ENCODE assay signal across 10 mouse cellular contexts in genomic region chr15:96132636-96133035, GRCm38 (mm10).
DNase-seq lines count a peak whose midpoint lies in the region; ATAC-seq and TF ChIP-seq lines count a peak whose summit lies in the region.
"Had no signal": no experiment of that assay in that cellular context is flagged by ENCODE, and none has a peak within 500 bp of the region (broad histone marks: within the 10 kb centered on the region; RNA-seq: fewer than 3 reads in every experiment).

No protein-coding gene starts in this region.

- no peak overlapping the region for H3K4me3 ChIP-seq in heart, embryonic 11.5 days (ENCODE audit: low read depth, low read length)
- H3K4me3 ChIP-seq in forebrain, embryonic 16.5 days (replicated peaks; ENCODE audit: low read length) = no peak overlapping the region
- no peak overlapping the region for H3K4me3 ChIP-seq in stomach, postnatal 0 days (ENCODE audit: low read depth, low read length)
- H3K4me3 ChIP-seq: embryonic facial prominence, embryonic 12.5 days had no signal

- H3K27me3 ChIP-seq in heart, embryonic 11.5 days (ENCODE audit: control insufficient read depth, insufficient read depth, low read length) = no peaks in the 10 kb centered on the region
- no peaks in the 10 kb centered on the region for H3K27me3 ChIP-seq in forebrain, embryonic 16.5 days (replicated peaks; ENCODE audit: control insufficient read depth, insufficient read depth, low read length)
- no peaks in the 10 kb centered on the region for H3K27me3 ChIP-seq in stomach, postnatal 0 days (ENCODE audit: control insufficient read depth, insufficient read depth, low read length)
- H3K27me3 ChIP-seq: embryonic facial prominence, embryonic 12.5 days had no signal

- H3K36me3 ChIP-seq in heart, embryonic 11.5 days (ENCODE audit: control insufficient read depth, insufficient read depth, low read length) = no peaks in the 10 kb centered on the region
- H3K36me3 ChIP-seq in forebrain, embryonic 16.5 days (ENCODE audit: control insufficient read depth, insufficient read depth) = no peaks in the 10 kb centered on the region
- H3K36me3 ChIP-seq in stomach, postnatal 0 days (ENCODE audit: control insufficient read depth, insufficient read depth, low read length) = no peaks in the 10 kb centered on the region
- H3K36me3 ChIP-seq: embryonic facial prominence, embryonic 12.5 days; G1E had no signal

- H3K9me3 ChIP-seq in heart, embryonic 11.5 days (replicated peaks; ENCODE audit: control insufficient read depth, low read length) = no peaks in the 10 kb centered on the region
- H3K9me3 ChIP-seq in forebrain, embryonic 16.5 days (ENCODE audit: control insufficient read depth, low read length) = no peaks in the 10 kb centered on the region
- H3K9me3 ChIP-seq in stomach, postnatal 0 days (ENCODE audit: control insufficient read depth, low read length) = no peaks in the 10 kb centered on the region
- H3K9me3 ChIP-seq: embryonic facial prominence, embryonic 12.5 days had no signal

- no peak overlapping the region for H3K27ac ChIP-seq in heart, embryonic 11.5 days (ENCODE audit: low read depth, low read length)
- no peak overlapping the region for H3K27ac ChIP-seq in forebrain, embryonic 16.5 days (ENCODE audit: low read length)
- no peak overlapping the region for H3K27ac ChIP-seq in stomach, postnatal 0 days (replicated peaks)
- H3K27ac ChIP-seq: embryonic facial prominence, embryonic 12.5 days had no signal

- 49% methylated on average over 3 of the region's 3 CpGs for WGBS in heart, embryonic 11.5 days (ENCODE audit: insufficient replicate concordance)
- 28% methylated on average over 3 of the region's 3 CpGs for WGBS in forebrain, embryonic 16.5 days
- 40% methylated on average over 3 of the region's 3 CpGs for WGBS in stomach, postnatal 0 days

- H3K9ac ChIP-seq in heart, embryonic 11.5 days (ENCODE audit: low read depth, low read length) = no peak overlapping the region
- no peak overlapping the region for H3K9ac ChIP-seq in forebrain, embryonic 16.5 days (replicated peaks; ENCODE audit: low read depth, low read length)
- no peak overlapping the region for H3K9ac ChIP-seq in stomach, postnatal 0 days (ENCODE audit: low read length)
- H3K9ac ChIP-seq: embryonic facial prominence, embryonic 12.5 days had no signal

- DNase-seq in heart, adult 11 months = peak; percentile 71
- DNase-seq in 3T3-L1 (ENCODE audit: low read depth, low spot score) = peak; percentile 46
- DNase-seq in left cerebral cortex, postnatal 25 days (ENCODE audit: low spot score in 2 of 2) = peak; percentile 21 to 53
- peak; percentile 16 for DNase-seq in stomach, postnatal 0 days (ENCODE audit: low spot score)

- TF ChIP-seq CTCF in stomach, postnatal 0 days (IDR thresholded peaks at IDR 0.05; ENCODE audit: low read depth) = no peak

- no peak for TF ChIP-seq EP300 in stomach, postnatal 0 days (optimal IDR thresholded peaks at IDR 0.05)

- intact Hi-C loops in left cerebral cortex, postnatal 25 days (cut with DNase I) = no loop called here

- H3K4me2 ChIP-seq in heart, embryonic 11.5 days = no peak overlapping the region
- no peak overlapping the region for H3K4me2 ChIP-seq in forebrain, embryonic 16.5 days (ENCODE audit: low read length)
- H3K4me2 ChIP-seq in stomach, postnatal 0 days (replicated peaks; ENCODE audit: low read depth) = no peak overlapping the region
- H3K4me2 ChIP-seq: embryonic facial prominence, embryonic 12.5 days had no signal

- no peak for ATAC-seq in heart, embryonic 11.5 days (replicated peaks; ENCODE audit: insufficient number of reproducible peaks, low FRiP score, low TSS enrichment)
- ATAC-seq in forebrain, embryonic 16.5 days = peak; percentile 83
- ATAC-seq in stomach, postnatal 0 days (ENCODE audit: low FRiP score, low TSS enrichment) = peak; percentile 69; the same call in 1 of the 2 replicates
- ATAC-seq in monocyte, adult 5-6 weeks (replicated peaks; ENCODE audit: insufficient number of reproducible peaks, low FRiP score, low TSS enrichment, poor library complexity, severe bottlenecking) = no peak
- no peak for ATAC-seq in activated CD4-positive, CD25-positive, alpha-beta regulatory T cell, adult 4 months

- peaks cover 9% of the 10 kb centered on the region for H3K4me1 ChIP-seq in heart, embryonic 11.5 days (ENCODE audit: control insufficient read depth, insufficient read depth, low read length)
- H3K4me1 ChIP-seq in forebrain, embryonic 16.5 days (replicated peaks; ENCODE audit: control insufficient read depth, insufficient read depth, low read length) = 0 out of 2 replicates have a peak, but pooled peaks cover 5% of the 10 kb centered on the region
- H3K4me1 ChIP-seq in stomach, postnatal 0 days (replicated peaks; ENCODE audit: control insufficient read depth, insufficient read depth) = peaks cover 2% of the 10 kb centered on the region; the same call in 1 of the 2 replicates

Comparison
In these comparisons a context has a peak if more than half of its experiments do, and no peak if none do; other contexts are left out.
1. DNase-seq: peak in every context shown above with its lines; median percentile 71 in heart, adult 11 months; 46 in 3T3-L1; 37 in left cerebral cortex, postnatal 25 days; 16 in stomach, postnatal 0 days.
2. ATAC-seq: peak in forebrain, embryonic 16.5 days (single experiment) and stomach, postnatal 0 days (single experiment); none in heart, embryonic 11.5 days (single experiment), monocyte, adult 5-6 weeks (single experiment) and activated CD4-positive, CD25-positive, alpha-beta regulatory T cell, adult 4 months (single experiment).